Mouse (Mus musculus) embryonic facial prominence, embryonic 13.5 days (tissue): ENCODE data around the gene Tnks1bp1. TPM values are rescaled to one million over a fixed set of nuclear protein-coding genes. Genes with fewer than 3 reads are reported as not detected.

ENCODE experiments used
- ATAC-seq: fragments of 200-750 bp; cut with Nextera tagmentation; 2 replicates; pipeline ENCODE4 v1.8.0; 2017; ENCODE audit warnings: low read depth; ENCODE audit not compliant: insufficient number of reproducible peaks, insufficient read depth, low FRiP score, low TSS enrichment
- H3K27ac ChIP-seq: fragments of 300-500 bp; sonication (generic); 2 replicates; pipeline ENCODE4 v1.5.1; 2015; ENCODE audit warnings: moderate library complexity, mild to moderate bottlenecking, inconsistent platforms
- H3K27me3 ChIP-seq: fragments of 300-500 bp; sonication (generic); 2 replicates; pipeline ENCODE4 v1.6.1; 2015; ENCODE audit warnings: mild to moderate bottlenecking, inconsistent platforms
- H3K36me3 ChIP-seq: fragments of 300-500 bp; sonication (generic); 2 replicates; pipeline ENCODE4 v1.6.1; 2015; ENCODE audit warnings: mild to moderate bottlenecking, inconsistent platforms
- H3K4me1 ChIP-seq: fragments of 300-500 bp; sonication (generic); 2 replicates; pipeline ENCODE4 v1.6.1; 2015; ENCODE audit warnings: inconsistent platforms
- H3K4me2 ChIP-seq: fragments of 300-500 bp; sonication (generic); 2 replicates; pipeline ENCODE4 v1.6.1; 2015; ENCODE audit warnings: moderate library complexity, mild to moderate bottlenecking, inconsistent platforms
- H3K4me3 ChIP-seq: fragments of 300-500 bp; sonication (generic); 2 replicates; pipeline ENCODE4 v1.5.1; 2015; ENCODE audit warnings: mild to moderate bottlenecking, inconsistent platforms
- H3K9ac ChIP-seq: fragments of 300-500 bp; sonication (generic); 2 replicates; pipeline ENCODE4 v1.6.1; 2015; ENCODE audit warnings: mild to moderate bottlenecking, inconsistent platforms
- H3K9me3 ChIP-seq: fragments of 300-500 bp; sonication (generic); 2 replicates; pipeline ENCODE4 v1.6.1; 2016; ENCODE audit warnings: inconsistent platforms
- WGBS: fragments of 180-500 bp; shearing (Covaris S2); methylation state at CpG from one replicate; pipeline ENCODE4 v1.1.7; 2015; ENCODE audit warnings: mixed read lengths; 5-methylcytosine and 5-hydroxymethylcytosine counted together
- polyA plus RNA-seq: library from polyadenylated mRNA; unstranded; fragments of >200 nt; fragmentation: Nextera tagmentation; extraction: Ambion mirVana; gene quantifications from 2 replicates; pipeline ENCODE4 v1.2.1, GENCODE M21; 2015

The Tnks1bp1 gene
- polyA plus RNA-seq, 1 experiment from 2014 or later: 42.2 TPM

GRCm38 (mm10) chr2:85095906-85096305 is 48.1 kb downstream of the Tnks1bp1 start:
- Histone ChIP-seq H3K27ac (no peak overlapping the region), H3K4me3 (no peak overlapping the region), H3K4me1 (no peaks in the 10 kb centered on the region), H3K4me2 (no peak overlapping the region), H3K9me3 (peaks cover under 1% of the 10 kb centered on the region; the same call in 1 of the 2 replicates), H3K36me3 (no peaks in the 10 kb centered on the region), H3K9ac (no peak overlapping the region), H3K27me3 (no peaks in the 10 kb centered on the region)
- ATAC-seq: no peak
- 63% methylated on average over 5 of the region's 5 CpGs for WGBS

GRCm38 (mm10) chr2:85098014-85098413 is 50.2 kb downstream of the Tnks1bp1 start:
- no peak for ATAC-seq
- Histone ChIP-seq H3K4me2 (no peak overlapping the region), H3K4me1 (no peaks in the 10 kb centered on the region), H3K9ac (no peak overlapping the region), H3K27ac (no peak overlapping the region), H3K4me3 (no peak overlapping the region), H3K27me3 (no peaks in the 10 kb centered on the region), H3K9me3 (peaks cover 3% of the 10 kb centered on the region; the same call in 1 of the 2 replicates), H3K36me3 (no peaks in the 10 kb centered on the region)
- WGBS: 64% methylated on average over 2 of the region's 2 CpGs

GRCm38 (mm10) chr2:85098824-85099511 is 51.1 kb downstream of the Tnks1bp1 start:
- H3K4me1 ChIP-seq: no peaks in the 10 kb centered on the region
- H3K9me3 ChIP-seq: peaks cover 3% of the 10 kb centered on the region; the same call in 1 of the 2 replicates
- 80% methylated on average over 7 of the region's 7 CpGs for WGBS
- H3K36me3 ChIP-seq: no peaks in the 10 kb centered on the region
- no peak overlapping the region for H3K27ac ChIP-seq
- ATAC-seq: no peak
- no peak overlapping the region for H3K4me2 ChIP-seq
- no peak overlapping the region for H3K9ac ChIP-seq
- H3K4me3 ChIP-seq: no peak overlapping the region
- no peaks in the 10 kb centered on the region for H3K27me3 ChIP-seq

- H3K4me2 ChIP-seq: no peak overlapping the region
- ATAC-seq: no peak
- H3K9ac ChIP-seq: no peak overlapping the region
- peaks cover 3% of the 10 kb centered on the region; the same call in 1 of the 2 replicates for H3K9me3 ChIP-seq
- 81% methylated on average over 8 of the region's 8 CpGs for WGBS
- H3K27me3 ChIP-seq: no peaks in the 10 kb centered on the region
- no peaks in the 10 kb centered on the region for H3K4me1 ChIP-seq
- H3K36me3 ChIP-seq: no peaks in the 10 kb centered on the region
- no peak overlapping the region for H3K4me3 ChIP-seq
- H3K27ac ChIP-seq: no peak overlapping the region
Observed at GRCm38 (mm10) chr2:85103201-85103600, 55.4 kb downstream of the Tnks1bp1 start.

GRCm38 (mm10) chr2:85105426-85106013 is 57.7 kb downstream of the Tnks1bp1 start:
- Histone ChIP-seq H3K36me3 (no peaks in the 10 kb centered on the region), H3K4me1 (no peaks in the 10 kb centered on the region), H3K4me3 (no peak overlapping the region), H3K4me2 (no peak overlapping the region), H3K9me3 (peaks cover 3% of the 10 kb centered on the region; the same call in 1 of the 2 replicates), H3K9ac (no peak overlapping the region), H3K27ac (no peak overlapping the region), H3K27me3 (no peaks in the 10 kb centered on the region)
- ATAC-seq: no peak
- WGBS: 83% methylated on average over 11 of the region's 11 CpGs

GRCm38 (mm10) chr2:85106068-85106790 is 58.4 kb downstream of the Tnks1bp1 start:
- WGBS: 69% methylated on average over 7 of the region's 7 CpGs
- no peak overlapping the region for H3K4me3 ChIP-seq
- H3K36me3 ChIP-seq: no peaks in the 10 kb centered on the region
- H3K27me3 ChIP-seq: no peaks in the 10 kb centered on the region
- ATAC-seq: no peak
- H3K9ac ChIP-seq: no peak overlapping the region
- no peaks in the 10 kb centered on the region for H3K4me1 ChIP-seq
- 0 out of 2 replicates have a peak, but pooled peaks cover under 1% of the 10 kb centered on the region for H3K9me3 ChIP-seq
- H3K4me2 ChIP-seq: no peak overlapping the region
- no peak overlapping the region for H3K27ac ChIP-seq

- ATAC-seq: no peak
Observed at GRCm38 (mm10) chr2:85106941-85107340, 59.1 kb downstream of the Tnks1bp1 start.

GRCm38 (mm10) chr2:85110288-85110875 is 62.6 kb downstream of the Tnks1bp1 start:
- no peak overlapping the region for H3K4me3 ChIP-seq
- H3K36me3 ChIP-seq: no peaks in the 10 kb centered on the region
- H3K4me1 ChIP-seq: no peaks in the 10 kb centered on the region
- H3K9ac ChIP-seq: no peak overlapping the region
- WGBS: 81% methylated on average over 9 of the region's 9 CpGs
- H3K27ac ChIP-seq: no peak overlapping the region
- H3K4me2 ChIP-seq: no peak overlapping the region
- H3K27me3 ChIP-seq: no peaks in the 10 kb centered on the region
- H3K9me3 ChIP-seq: no peaks in the 10 kb centered on the region
- no peak for ATAC-seq

More at GRCm38 (mm10) chr2:85106941-85107340, 59.1 kb downstream of the Tnks1bp1 start:
- Histone ChIP-seq H3K9ac (no peak overlapping the region), H3K4me1 (no peaks in the 10 kb centered on the region), H3K9me3 (no peaks in the 10 kb centered on the region), H3K36me3 (no peaks in the 10 kb centered on the region), H3K27me3 (no peaks in the 10 kb centered on the region), H3K4me3 (no peak overlapping the region), H3K4me2 (no peak overlapping the region), H3K27ac (no peak overlapping the region)
- WGBS: 71% methylated on average over 4 of the region's 4 CpGs

Other genes starting within 250 kb of the Tnks1bp1 start
- gene Ube2l6, start 249.2 kb upstream of the Tnks1bp1 start, polyA plus RNA-seq: 28.1 and 32.7 TPM in 2 replicates
- 0.18 TPM in 1 of 2 replicates, not detected in the other for gene Smtnl1, start 225.4 kb upstream of the Tnks1bp1 start, polyA plus RNA-seq
- gene Timm10, start 221.0 kb upstream of the Tnks1bp1 start, polyA plus RNA-seq: 40.4 and 47.6 TPM in 2 replicates
- gene Slc43a1, start 209.2 kb upstream of the Tnks1bp1 start, polyA plus RNA-seq: 16.5 and 17.0 TPM in 2 replicates
- 1.0 and 1.3 TPM in 2 replicates for gene Rtn4rl2, start 161.3 kb upstream of the Tnks1bp1 start, polyA plus RNA-seq
- 32.7 and 33.0 TPM in 2 replicates for gene Slc43a3, start 111.4 kb upstream of the Tnks1bp1 start, polyA plus RNA-seq
- 0.44 and 0.94 TPM in 2 replicates for gene Prg2, start 67.6 kb upstream of the Tnks1bp1 start, polyA plus RNA-seq
- gene Prg3, start 59.8 kb upstream of the Tnks1bp1 start, polyA plus RNA-seq: 0.66 TPM in 1 of 2 replicates, not detected in the other
- gene Ssrp1, start 10.8 kb upstream of the Tnks1bp1 start, polyA plus RNA-seq: 291 and 303 TPM in 2 replicates
- 1.1 and 1.6 TPM in 2 replicates for gene P2rx3, start 10.6 kb upstream of the Tnks1bp1 start, polyA plus RNA-seq
- gene Aplnr, start 88.2 kb downstream of the Tnks1bp1 start, polyA plus RNA-seq: 47.2 and 50.1 TPM in 2 replicates
- gene Lrrc55, start 149.2 kb downstream of the Tnks1bp1 start, polyA plus RNA-seq: 0.59 and 0.61 TPM in 2 replicates